Mouse (Mus musculus) heart, embryonic 13.5 days (tissue): ENCODE measurements around the gene Ergic1. TPM values are rescaled to one million over a fixed set of nuclear protein-coding genes. Genes with fewer than 3 reads are reported as not detected.
A peak's percentile ranks its signal among the peaks of the same experiment; 100 is the strongest.

ENCODE experiments used
- ATAC-seq: fragments of 200-750 bp; cut with Nextera tagmentation; 2 replicates; pipeline ENCODE4 v1.8.0; 2017; ENCODE audit warnings: moderate TSS enrichment; ENCODE audit not compliant: insufficient number of reproducible peaks, low FRiP score, low TSS enrichment; ENCODE audit errors: extremely low read depth
- H3K27ac ChIP-seq: fragments of 300-500 bp; sonication (generic); replicated peaks from 2 replicates; pipeline ENCODE4 v1.5.1; 2015; ENCODE audit warnings: moderate library complexity, mild to moderate bottlenecking, inconsistent platforms
- H3K27me3 ChIP-seq: fragments of 300-500 bp; sonication (generic); replicated peaks from 2 replicates; pipeline ENCODE4 v1.6.1; 2015; ENCODE audit warnings: mild to moderate bottlenecking, inconsistent platforms
- H3K36me3 ChIP-seq: fragments of 300-500 bp; sonication (generic); 2 replicates; pipeline ENCODE4 v1.6.1; 2015; ENCODE audit warnings: mild to moderate bottlenecking, inconsistent platforms
- H3K4me1 ChIP-seq: fragments of 300-500 bp; sonication (generic); 2 replicates; pipeline ENCODE4 v1.6.1; 2015; ENCODE audit warnings: inconsistent platforms
- H3K4me2 ChIP-seq: fragments of 300-500 bp; sonication (generic); 2 replicates; pipeline ENCODE4 v1.6.1; 2015; ENCODE audit warnings: inconsistent platforms, mild to moderate bottlenecking, moderate library complexity
- H3K4me3 ChIP-seq: fragments of 300-500 bp; sonication (generic); 2 replicates; pipeline ENCODE4 v1.5.1; 2015; ENCODE audit warnings: moderate library complexity, mild to moderate bottlenecking, inconsistent platforms
- H3K9ac ChIP-seq: fragments of 300-500 bp; sonication (generic); 2 replicates; pipeline ENCODE4 v1.6.1; 2015; ENCODE audit warnings: inconsistent platforms, mild to moderate bottlenecking, moderate library complexity
- H3K9me3 ChIP-seq: fragments of 300-500 bp; sonication (generic); 2 replicates; pipeline ENCODE4 v1.6.1; 2016; ENCODE audit warnings: inconsistent platforms
- WGBS: fragments of 180-500 bp; shearing (Covaris S2); methylation state at CpG from one replicate; pipeline ENCODE4 v1.1.7; 2015; ENCODE audit warnings: mixed read lengths; 5-methylcytosine and 5-hydroxymethylcytosine counted together
- polyA plus RNA-seq: library from polyadenylated mRNA; unstranded; fragments of >200 nt; fragmentation: Nextera tagmentation; extraction: Ambion mirVana; gene quantifications from 2 replicates; pipeline ENCODE4 v1.2.1, GENCODE M21; 2015

Ergic1 gene
- polyA plus RNA-seq, 1 experiment from 2014 or later = 103 TPM

- WGBS = 48% methylated on average over 7 of the region's 7 CpGs
- H3K4me2 ChIP-seq = no peak overlapping the region
- peak overlapping the region; percentile 34 for H3K9ac ChIP-seq
- peaks cover 88% of the 10 kb centered on the region for H3K4me1 ChIP-seq
- no peaks in the 10 kb centered on the region for H3K27me3 ChIP-seq
- no peak for ATAC-seq
- no peaks in the 10 kb centered on the region for H3K9me3 ChIP-seq
- peak overlapping the region; percentile 30 for H3K27ac ChIP-seq
- H3K36me3 ChIP-seq = peaks cover 45% of the 10 kb centered on the region
- no peak overlapping the region for H3K4me3 ChIP-seq
These were observed 15.5 kb downstream of the Ergic1 start for GRCm38 (mm10) chr17:26576833-26577232.

- 42% methylated on average over 11 of the region's 11 CpGs for WGBS
- Histone ChIP-seq H3K9me3 (no peaks in the 10 kb centered on the region), H3K27ac (peak overlapping the region; percentile 30), H3K9ac (no peak overlapping the region), H3K4me3 (no peak overlapping the region), H3K27me3 (no peaks in the 10 kb centered on the region), H3K4me2 (no peak overlapping the region), H3K4me1 (peaks cover 91% of the 10 kb centered on the region), H3K36me3 (peaks cover 42% of the 10 kb centered on the region)
- ATAC-seq = no peak
These were observed 16.0 kb downstream of the Ergic1 start for GRCm38 (mm10) chr17:26577309-26577708.

- Histone ChIP-seq H3K4me1 (peaks cover 96% of the 10 kb centered on the region), H3K36me3 (peaks cover 41% of the 10 kb centered on the region), H3K27ac (peak overlapping the region; percentile 9; the same call in 1 of the 2 replicates), H3K27me3 (no peaks in the 10 kb centered on the region), H3K4me3 (no peak overlapping the region), H3K4me2 (no peak overlapping the region), H3K9me3 (no peaks in the 10 kb centered on the region), H3K9ac (peak overlapping the region; percentile 16; the same call in 1 of the 2 replicates)
- 69% methylated on average over 7 of the region's 7 CpGs for WGBS
- ATAC-seq = no peak
These were observed 16.9 kb downstream of the Ergic1 start for GRCm38 (mm10) chr17:26578162-26578561.

GRCm38 (mm10) chr17:26578771-26579170, 17.5 kb downstream of the Ergic1 start:
- no peak for ATAC-seq
- Histone ChIP-seq H3K4me1 (peaks cover 96% of the 10 kb centered on the region), H3K4me3 (no peak overlapping the region), H3K27ac (no peak overlapping the region), H3K9ac (no peak overlapping the region), H3K9me3 (no peaks in the 10 kb centered on the region), H3K36me3 (peaks cover 43% of the 10 kb centered on the region), H3K4me2 (no peak overlapping the region), H3K27me3 (no peaks in the 10 kb centered on the region)
- WGBS = 91% methylated on average over 11 of the region's 11 CpGs

GRCm38 (mm10) chr17:26579396-26579795, 18.1 kb downstream of the Ergic1 start:
- 57% methylated on average over 6 of the region's 6 CpGs for WGBS
- H3K4me2 ChIP-seq = no peak overlapping the region
- H3K36me3 ChIP-seq = peaks cover 43% of the 10 kb centered on the region
- H3K4me1 ChIP-seq = peaks cover 96% of the 10 kb centered on the region
- ATAC-seq = no peak
- no peak overlapping the region for H3K4me3 ChIP-seq
- H3K9ac ChIP-seq = peak overlapping the region; percentile 48; the same call in 1 of the 2 replicates
- no peaks in the 10 kb centered on the region for H3K9me3 ChIP-seq
- no peaks in the 10 kb centered on the region for H3K27me3 ChIP-seq
- H3K27ac ChIP-seq = 0 out of 2 replicates have a peak overlapping the region, but pooled peaks have one; percentile 24

GRCm38 (mm10) chr17:26580873-26581401, 19.6 kb downstream of the Ergic1 start:
- Histone ChIP-seq H3K4me2 (no peak overlapping the region), H3K27ac (no peak overlapping the region), H3K9ac (no peak overlapping the region), H3K4me3 (no peak overlapping the region), H3K4me1 (peaks cover 94% of the 10 kb centered on the region), H3K9me3 (no peaks in the 10 kb centered on the region), H3K36me3 (peaks cover 30% of the 10 kb centered on the region), H3K27me3 (no peaks in the 10 kb centered on the region)
- ATAC-seq = no peak
- WGBS = 96% methylated on average over 3 of the region's 3 CpGs

GRCm38 (mm10) chr17:26582297-26582696, 21.0 kb downstream of the Ergic1 start:
- Histone ChIP-seq H3K4me2 (no peak overlapping the region), H3K27ac (peak overlapping the region; percentile 98), H3K9ac (0 out of 2 replicates have a peak overlapping the region, but pooled peaks have one; percentile 37), H3K36me3 (peaks cover 38% of the 10 kb centered on the region), H3K27me3 (no peaks in the 10 kb centered on the region), H3K4me1 (peaks cover 80% of the 10 kb centered on the region), H3K4me3 (no peak overlapping the region), H3K9me3 (no peaks in the 10 kb centered on the region)
- 82% methylated on average over 5 of the region's 5 CpGs for WGBS
- ATAC-seq = no peak

GRCm38 (mm10) chr17:26583056-26583455, 21.8 kb downstream of the Ergic1 start:
- Histone ChIP-seq H3K4me1 (peaks cover 80% of the 10 kb centered on the region), H3K4me3 (no peak overlapping the region)
- 92% methylated on average over 9 of the region's 9 CpGs for WGBS

GRCm38 (mm10) chr17:26583606-26584005, 22.3 kb downstream of the Ergic1 start:
- no peaks in the 10 kb centered on the region for H3K27me3 ChIP-seq
- H3K9me3 ChIP-seq = no peaks in the 10 kb centered on the region
- 55% methylated on average over 6 of the region's 6 CpGs for WGBS
- ATAC-seq = no peak
- peak overlapping the region; percentile 98 for H3K27ac ChIP-seq
- peak overlapping the region; percentile 76; the same call in 1 of the 2 replicates for H3K9ac ChIP-seq
- peaks cover 36% of the 10 kb centered on the region for H3K36me3 ChIP-seq
- no peak overlapping the region for H3K4me3 ChIP-seq
- H3K4me1 ChIP-seq = peaks cover 74% of the 10 kb centered on the region
- H3K4me2 ChIP-seq = peak overlapping the region; percentile 64; the same call in 1 of the 2 replicates

More at GRCm38 (mm10) chr17:26583056-26583455, 21.8 kb downstream of the Ergic1 start:
- ATAC-seq = no peak
- Histone ChIP-seq H3K9me3 (no peaks in the 10 kb centered on the region), H3K27ac (peak overlapping the region; percentile 98), H3K27me3 (no peaks in the 10 kb centered on the region), H3K4me2 (no peak overlapping the region), H3K36me3 (peaks cover 36% of the 10 kb centered on the region), H3K9ac (no peak overlapping the region)

GRCm38 (mm10) chr17:26584063-26584462, 22.8 kb downstream of the Ergic1 start:
- no peak; the same call in 1 of the 2 replicates for ATAC-seq
- Histone ChIP-seq H3K27ac (peak overlapping the region; percentile 98), H3K4me1 (peaks cover 69% of the 10 kb centered on the region), H3K36me3 (peaks cover 40% of the 10 kb centered on the region), H3K4me2 (peak overlapping the region; percentile 64), H3K9me3 (no peaks in the 10 kb centered on the region), H3K27me3 (no peaks in the 10 kb centered on the region), H3K9ac (peak overlapping the region; percentile 76), H3K4me3 (peak overlapping the region; percentile 20; the same call in 1 of the 2 replicates)
- 11% methylated on average over 4 of the region's 4 CpGs for WGBS

- H3K9me3 ChIP-seq = no peaks in the 10 kb centered on the region
- WGBS = 11% methylated on average over 15 of the region's 15 CpGs
- H3K36me3 ChIP-seq = peaks cover 42% of the 10 kb centered on the region
- no peaks in the 10 kb centered on the region for H3K27me3 ChIP-seq
- H3K4me3 ChIP-seq = peak overlapping the region; percentile 20
- peak overlapping the region; percentile 76 for H3K9ac ChIP-seq
- peak; percentile 80 for ATAC-seq
- peak overlapping the region; percentile 64 for H3K4me2 ChIP-seq
- H3K27ac ChIP-seq = peak overlapping the region; percentile 98
- peaks cover 64% of the 10 kb centered on the region for H3K4me1 ChIP-seq
These were observed 23.4 kb downstream of the Ergic1 start for GRCm38 (mm10) chr17:26584558-26585136.
